Mouse (Mus musculus) heart, adult 18-20 months (tissue): ENCODE measurements around the gene Aqp1. TPM values are rescaled to one million over a fixed set of nuclear protein-coding genes. Genes with fewer than 3 reads are reported as not detected.

Experiments
- DNase-seq, 2 experiments: peaks; one replicate each; pipeline ENCODE4 v3.0.0; 2021 to 2022; ENCODE audit warnings: mixed read lengths in 1 of 2
- total RNA-seq, 2 experiments: library from RNA; stranded (reverse); gene quantifications; 2 replicates each; pipeline ENCODE4 v1.2.3; 2021

The Aqp1 gene
- total RNA-seq, 2 experiments from 2014 or later, result 402 to 412 TPM

- no peak for DNase-seq
Observed at GRCm38 (mm10) chr6:55356976-55357635, 20.9 kb downstream of the Aqp1 start.

- DNase-seq, result no peak
Observed at GRCm38 (mm10) chr6:55357636-55358031, 21.4 kb downstream of the Aqp1 start.

GRCm38 (mm10) chr6:55358731-55359143, 22.5 kb downstream of the Aqp1 start:
- DNase-seq, result no peak

GRCm38 (mm10) chr6:55362663-55363062, 26.4 kb downstream of the Aqp1 start:
- no peak for DNase-seq

GRCm38 (mm10) chr6:55367126-55367525, 30.9 kb downstream of the Aqp1 start:
- DNase-seq, result no peak

GRCm38 (mm10) chr6:55370831-55371230, 34.6 kb downstream of the Aqp1 start:
- DNase-seq, result no peak

GRCm38 (mm10) chr6:55376076-55376475, 39.8 kb downstream of the Aqp1 start, which contains the start of gene Ghrhr:
Ghrhr (plus strand) TSS chr6:55376295.
- no peak for DNase-seq

GRCm38 (mm10) chr6:55376511-55376910, 40.3 kb downstream of the Aqp1 start:
- no peak for DNase-seq

GRCm38 (mm10) chr6:55377461-55377860, 41.2 kb downstream of the Aqp1 start:
- no peak for DNase-seq

GRCm38 (mm10) chr6:55379641-55380335, 43.6 kb downstream of the Aqp1 start:
- peak; percentile 51 to 59 for DNase-seq

GRCm38 (mm10) chr6:55381966-55382365, 45.7 kb downstream of the Aqp1 start:
- DNase-seq, result no peak

- DNase-seq, result peak; percentile 61 to 85
Observed at GRCm38 (mm10) chr6:55383897-55384296, 47.7 kb downstream of the Aqp1 start.

GRCm38 (mm10) chr6:55384356-55384951, 48.2 kb downstream of the Aqp1 start:
- no peak for DNase-seq

GRCm38 (mm10) chr6:55388546-55389169, 52.4 kb downstream of the Aqp1 start:
- no peak for DNase-seq

GRCm38 (mm10) chr6:55389321-55389720, 53.1 kb downstream of the Aqp1 start:
- no peak for DNase-seq

- no peak for DNase-seq
Observed at GRCm38 (mm10) chr6:55391814-55392213, 55.6 kb downstream of the Aqp1 start.

GRCm38 (mm10) chr6:55392453-55392852, 56.2 kb downstream of the Aqp1 start:
- peak; percentile 75 to 93 for DNase-seq

GRCm38 (mm10) chr6:55394854-55395253, 58.6 kb downstream of the Aqp1 start:
- DNase-seq, result no peak

- peak; percentile 69 to 82 for DNase-seq
Observed at GRCm38 (mm10) chr6:55396176-55396575, 59.9 kb downstream of the Aqp1 start.

- peak; percentile 70 to 74 for DNase-seq
Observed at GRCm38 (mm10) chr6:55396622-55397041, 60.4 kb downstream of the Aqp1 start.
